26 mouse cellular contexts compared by ENCODE assay signal in the genomic region with DNA sequence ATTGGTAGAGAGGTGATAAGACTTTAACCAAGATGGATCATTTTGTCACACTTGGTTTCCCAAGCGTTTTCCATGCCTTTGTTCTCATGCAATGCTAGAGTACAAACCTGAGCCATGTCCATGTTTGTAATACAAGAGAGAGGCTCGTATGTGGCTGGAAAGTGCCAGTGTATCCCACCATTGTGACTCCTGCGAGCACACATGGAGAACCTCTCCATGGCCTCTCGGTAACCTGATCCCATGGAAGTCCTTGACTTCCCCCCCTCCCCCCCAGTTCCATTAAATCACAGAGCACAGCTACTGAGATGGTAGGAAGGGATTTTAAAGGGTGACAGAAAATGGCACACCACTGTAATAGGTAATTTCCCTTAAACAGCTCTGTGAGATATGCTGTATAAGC.
DNase-seq lines count a peak whose midpoint lies in the region; ATAC-seq and TF ChIP-seq lines count a peak whose summit lies in the region.
"Had no signal": no experiment of that assay in that cellular context is flagged by ENCODE, and none has a peak within 500 bp of the region (broad histone marks: within the 10 kb centered on the region; RNA-seq: fewer than 3 reads in every experiment).

No protein-coding gene starts in this region.

- no peak overlapping the region for H3K4me3 ChIP-seq in lung, embryonic 16.5 days (ENCODE audit: low read length)
- no peak overlapping the region for H3K4me3 ChIP-seq in lung, postnatal 0 days (ENCODE audit: low read depth, low read length)
- no peak overlapping the region for H3K4me3 ChIP-seq in limb, embryonic 11.5 days (ENCODE audit: low read depth, low read length)
- H3K4me3 ChIP-seq: embryonic facial prominence, embryonic 15.5 days; forebrain, embryonic 12.5 days; heart, embryonic 10.5 days; heart, embryonic 15.5 days; limb, embryonic 13.5 days; lung, embryonic 15.5 days; megakaryocyte, embryonic 14.5 days; midbrain, embryonic 12.5 days; myocyte had no signal

- peak; percentile 17; the same call in 1 of the 2 replicates for ATAC-seq in lung, embryonic 16.5 days (ENCODE audit: low read depth)
- ATAC-seq in lung, postnatal 0 days: no peak
- 0 out of 2 replicates have a peak, but pooled peaks have one; percentile 73 for ATAC-seq in limb, embryonic 11.5 days (ENCODE audit: insufficient number of reproducible peaks, low FRiP score, low TSS enrichment, low read depth)
- ATAC-seq: forebrain, postnatal 0 days; hindbrain, embryonic 16.5 days had no signal

- WGBS in lung, embryonic 16.5 days: 29% methylated on average over 4 of the region's 4 CpGs
- 40% methylated on average over 4 of the region's 4 CpGs for WGBS in lung, postnatal 0 days
- 25% methylated on average over 4 of the region's 4 CpGs for WGBS in limb, embryonic 11.5 days

- TF ChIP-seq EP300 in lung, postnatal 0 days (IDR thresholded peaks at IDR 0.05): no peak

- no peak for TF ChIP-seq CTCF in lung, postnatal 0 days (IDR thresholded peaks at IDR 0.05)

- no peaks in the 10 kb centered on the region for H3K9me3 ChIP-seq in lung, embryonic 16.5 days (ENCODE audit: control insufficient read depth, low read length)
- no peaks in the 10 kb centered on the region for H3K9me3 ChIP-seq in lung, postnatal 0 days (ENCODE audit: low read length)
- H3K9me3 ChIP-seq in limb, embryonic 11.5 days (ENCODE audit: control insufficient read depth, low read length): no peaks in the 10 kb centered on the region
- H3K9me3 ChIP-seq: embryonic facial prominence, embryonic 15.5 days; forebrain, embryonic 12.5 days; heart, embryonic 10.5 days; heart, embryonic 15.5 days; limb, embryonic 13.5 days; lung, embryonic 15.5 days; megakaryocyte, embryonic 14.5 days; midbrain, embryonic 12.5 days had no signal

- peaks cover 26% of the 10 kb centered on the region for H3K36me3 ChIP-seq in lung, embryonic 16.5 days (ENCODE audit: control insufficient read depth, insufficient read depth, low read length)
- H3K36me3 ChIP-seq in lung, postnatal 0 days (ENCODE audit: insufficient read depth, low read length): peaks cover 7% of the 10 kb centered on the region
- peaks cover 10% of the 10 kb centered on the region for H3K36me3 ChIP-seq in limb, embryonic 11.5 days (ENCODE audit: control insufficient read depth, insufficient read depth, low read length)

- no peaks in the 10 kb centered on the region for H3K4me1 ChIP-seq in lung, embryonic 16.5 days (replicated peaks; ENCODE audit: control insufficient read depth, insufficient read depth, low read length)
- H3K4me1 ChIP-seq in lung, postnatal 0 days (ENCODE audit: insufficient read depth, low read depth, low read length): no peaks in the 10 kb centered on the region
- H3K4me1 ChIP-seq in limb, embryonic 11.5 days (ENCODE audit: control insufficient read depth, insufficient read depth, low read length): peaks cover 13% of the 10 kb centered on the region
- H3K4me1 ChIP-seq: embryonic facial prominence, embryonic 15.5 days; forebrain, embryonic 12.5 days; lung, embryonic 15.5 days; midbrain, embryonic 12.5 days had no signal

- no peak overlapping the region for H3K4me2 ChIP-seq in lung, embryonic 16.5 days (ENCODE audit: low read depth, low read length)
- H3K4me2 ChIP-seq in lung, postnatal 0 days (replicated peaks; ENCODE audit: low read depth, low read length): no peak overlapping the region
- no peak overlapping the region for H3K4me2 ChIP-seq in limb, embryonic 11.5 days (ENCODE audit: low read depth, severe bottlenecking)
- H3K4me2 ChIP-seq: embryonic facial prominence, embryonic 15.5 days; forebrain, embryonic 12.5 days; heart, embryonic 15.5 days; limb, embryonic 13.5 days; liver, embryonic 11.5 days; lung, embryonic 15.5 days; midbrain, embryonic 12.5 days had no signal

- H3K27ac ChIP-seq in lung, embryonic 16.5 days (ENCODE audit: low read length): no peak overlapping the region
- no peak overlapping the region for H3K27ac ChIP-seq in lung, postnatal 0 days (ENCODE audit: low read length)
- no peak overlapping the region for H3K27ac ChIP-seq in limb, embryonic 11.5 days (replicated peaks; ENCODE audit: low read depth, low read length)
- H3K27ac ChIP-seq: embryonic facial prominence, embryonic 15.5 days; forebrain, embryonic 12.5 days; heart, embryonic 10.5 days; heart, embryonic 15.5 days; limb, embryonic 13.5 days; lung, embryonic 15.5 days; midbrain, embryonic 12.5 days had no signal

- H3K9ac ChIP-seq in lung, embryonic 16.5 days (ENCODE audit: low read length): no peak overlapping the region
- no peak overlapping the region for H3K9ac ChIP-seq in lung, postnatal 0 days (replicated peaks; ENCODE audit: low read depth)
- no peak overlapping the region for H3K9ac ChIP-seq in limb, embryonic 11.5 days (ENCODE audit: low read length)
- H3K9ac ChIP-seq: embryonic facial prominence, embryonic 15.5 days; forebrain, embryonic 12.5 days; forebrain, postnatal 0 days; heart, embryonic 15.5 days; limb, embryonic 13.5 days; lung, embryonic 15.5 days; midbrain, embryonic 12.5 days had no signal

- DNase-seq in kidney, adult 9 months: peak; percentile 47
- no peak for DNase-seq in kidney, adult 18-20 months
- no peak for DNase-seq in lung, postnatal 0 days (ENCODE audit: low spot score)
- DNase-seq in limb, embryonic 11.5 days (ENCODE audit: low spot score): peak; percentile 56
- DNase-seq in gastrocnemius, postnatal 10 days: no peak
- DNase-seq: adrenal gland, adult 8-10 months; B cell, adult 2 months; cerebellum, adult 2 months; cerebellum, postnatal 14 days; forebrain, postnatal 0 days; gastrocnemius, postnatal 14 days; lung, postnatal 4 days; retina, postnatal 1 day; right cerebral cortex, postnatal 14 days had no signal

- no peaks in the 10 kb centered on the region for H3K27me3 ChIP-seq in lung, embryonic 16.5 days (ENCODE audit: control insufficient read depth, insufficient read depth, low read depth, low read length)
- H3K27me3 ChIP-seq in lung, postnatal 0 days (replicated peaks; ENCODE audit: insufficient read depth, low read length): no peaks in the 10 kb centered on the region
- H3K27me3 ChIP-seq in limb, embryonic 11.5 days (ENCODE audit: control insufficient read depth, insufficient read depth, low read length): no peaks in the 10 kb centered on the region
- H3K27me3 ChIP-seq: embryonic facial prominence, embryonic 15.5 days; forebrain, embryonic 12.5 days; heart, embryonic 15.5 days; limb, embryonic 13.5 days; lung, embryonic 15.5 days; megakaryocyte, embryonic 14.5 days; midbrain, embryonic 12.5 days had no signal

Comparison
In these comparisons a context has a peak if more than half of its experiments do, and no peak if none do; other contexts are left out.
1. DNase-seq: peak in kidney, adult 9 months (single experiment) and limb, embryonic 11.5 days (single experiment); none in kidney, adult 18-20 months (single experiment), lung, postnatal 0 days (single experiment) and gastrocnemius, postnatal 10 days (single experiment).